Mouse (Mus musculus) ES-Bruce4 (cell line): ENCODE measurements around the gene Fermt3. TPM values are rescaled to one million over a fixed set of nuclear protein-coding genes. Genes with fewer than 3 reads are reported as not detected.
"Not testable (repeated sequence)": the region's sequence is repeated elsewhere in the genome, so short reads cannot be mapped to it uniquely, and the experiment has no call there.

ENCODE experiments used
- H3K27ac ChIP-seq: 2 replicates; pipeline ENCODE4 v1.5.1; 2012; ENCODE audit warnings: low read length, inconsistent platforms; ENCODE audit not compliant: insufficient read depth
- H3K27me3 ChIP-seq: 2 replicates; pipeline ENCODE4 v1.6.1; 2012; ENCODE audit warnings: mild to moderate bottlenecking, low read length, inconsistent platforms; ENCODE audit not compliant: control insufficient read depth, poor library complexity, insufficient read depth, severe bottlenecking
- H3K36me3 ChIP-seq: 2 replicates; pipeline ENCODE4 v1.6.1; 2012; ENCODE audit warnings: inconsistent platforms, mild to moderate bottlenecking, low read length, moderate library complexity; ENCODE audit not compliant: control insufficient read depth, poor library complexity, insufficient read depth, severe bottlenecking
- H3K4me1 ChIP-seq: one replicate; pipeline ENCODE4 v1.8.1; 2011; ENCODE audit warnings: low read length; ENCODE audit not compliant: control insufficient read depth, insufficient read depth
- H3K4me3 ChIP-seq: 2 replicates; pipeline ENCODE4 v1.5.1; 2011; ENCODE audit warnings: low read depth, mild to moderate bottlenecking, low read length
- H3K9ac ChIP-seq: 2 replicates; pipeline ENCODE4 v1.6.1; 2012; ENCODE audit warnings: low read depth, mild to moderate bottlenecking, inconsistent platforms; ENCODE audit not compliant: poor library complexity, severe bottlenecking
- H3K9me3 ChIP-seq: replicated peaks from 2 replicates; pipeline ENCODE4 v1.6.1; 2012; ENCODE audit warnings: mild to moderate bottlenecking, low read length, inconsistent platforms; ENCODE audit not compliant: control insufficient read depth, poor library complexity, insufficient read depth, severe bottlenecking
- CTCF ChIP-seq: IDR thresholded peaks from one replicate; pipeline ENCODE4 v1.8.1; 2011; ENCODE audit warnings: low read depth, low read length
- EP300 ChIP-seq: IDR thresholded peaks from 2 replicates; pipeline ENCODE4 v1.6.1; 2011; ENCODE audit warnings: low read depth, low read length; ENCODE audit not compliant: insufficient read depth
- POLR2A ChIP-seq: IDR thresholded peaks from one replicate; pipeline ENCODE4 v1.8.1; 2011; ENCODE audit warnings: low read length; ENCODE audit not compliant: insufficient read depth
- polyA plus RNA-seq: library from polyadenylated mRNA; stranded (reverse); fragments of >200 nt; gene quantifications from 2 replicates; pipeline ENCODE4 v1.2.4, GENCODE M21; 2011; ENCODE audit warnings: low read depth; ENCODE audit not compliant: missing spikeins, insufficient read depth, insufficient read length

Fermt3 gene
- polyA plus RNA-seq, 1 experiment = 1.0 TPM

DNA sequence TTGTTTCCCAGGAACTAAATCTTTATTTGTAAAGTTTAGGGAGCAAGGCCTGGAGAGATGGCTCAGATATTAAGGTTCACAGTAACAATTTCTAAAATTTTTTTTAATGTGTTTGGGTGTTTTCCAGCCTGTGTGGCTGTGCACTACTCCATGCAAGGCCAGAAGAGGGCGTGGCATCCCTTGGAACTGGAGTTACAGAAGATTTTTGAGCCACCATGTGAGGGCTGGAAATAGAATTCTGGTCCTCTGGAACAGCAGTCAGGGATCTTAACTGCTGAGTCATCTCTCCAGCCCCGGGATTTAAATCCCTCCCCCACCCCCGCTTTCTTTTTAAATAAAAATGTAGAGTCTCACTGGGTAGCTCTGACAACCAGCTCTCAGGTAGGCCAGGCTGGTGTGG, 35.9 kb upstream of the Fermt3 start:
- Histone ChIP-seq H3K4me3 (no peak overlapping the region), H3K4me1 (peaks cover 7% of the 10 kb centered on the region), H3K9me3 (no peaks in the 10 kb centered on the region), H3K9ac (no peak overlapping the region), H3K36me3 (no peaks in the 10 kb centered on the region), H3K27me3 (no peaks in the 10 kb centered on the region), H3K27ac (peak overlapping the region; percentile 51)
- TF ChIP-seq CTCF (peak; percentile 41), EP300 (no peak)

DNA sequence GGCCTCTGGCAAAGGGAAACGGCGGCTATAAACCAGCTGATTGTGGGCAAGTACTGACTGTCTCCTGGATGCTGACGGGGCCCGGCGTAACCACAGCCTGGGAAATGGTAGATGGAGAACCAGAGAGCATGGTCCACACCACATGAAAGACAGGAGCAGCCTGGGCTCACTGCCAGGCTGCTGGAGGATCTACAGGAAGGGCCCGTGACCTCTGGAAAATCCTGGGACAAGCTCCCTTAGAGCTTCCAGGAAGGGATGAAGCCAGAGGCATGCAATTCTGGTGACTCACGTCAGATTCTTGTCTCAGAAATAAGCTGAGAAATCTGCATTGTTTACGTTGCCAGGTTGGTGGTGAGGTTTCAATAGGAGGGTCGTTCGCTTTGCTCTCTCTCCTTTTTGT, 35.5 kb upstream of the Fermt3 start:
- H3K4me3 ChIP-seq = no peak overlapping the region

DNA sequence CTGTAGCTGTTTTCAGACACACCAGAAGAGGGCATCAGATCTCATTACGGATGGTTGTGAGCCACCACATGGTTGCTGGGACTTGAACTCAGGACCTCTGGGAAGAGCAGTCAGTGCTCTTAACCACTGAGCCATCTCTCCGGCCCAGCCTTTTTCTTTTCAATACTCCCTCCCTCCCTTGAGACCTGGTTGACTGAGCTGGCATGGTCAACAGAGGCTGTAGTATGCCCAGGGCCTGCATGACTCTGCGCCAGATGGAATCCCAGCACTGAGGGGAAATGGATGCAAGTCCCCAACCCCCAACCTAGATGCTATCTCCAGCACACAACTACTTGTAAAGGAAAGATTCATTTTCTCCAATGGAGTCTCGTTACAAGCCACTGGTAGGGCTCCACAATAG, 34.1 kb upstream of the Fermt3 start:
- H3K27ac ChIP-seq, H3K4me1 ChIP-seq, H3K36me3 ChIP-seq, H3K9me3 ChIP-seq, H3K9ac ChIP-seq, H3K4me3 ChIP-seq, H3K27me3 ChIP-seq: not testable (repeated sequence)

More for the DNA sequence above, 35.5 kb upstream of the Fermt3 start:
- Histone ChIP-seq H3K36me3 (no peaks in the 10 kb centered on the region), H3K27ac (peak overlapping the region; percentile 51), H3K27me3 (no peaks in the 10 kb centered on the region), H3K9me3 (no peaks in the 10 kb centered on the region), H3K4me1 (peaks cover 7% of the 10 kb centered on the region), H3K9ac (peak overlapping the region; percentile 33)
- TF ChIP-seq POLR2A = no peak
- no peak for TF ChIP-seq CTCF

DNA sequence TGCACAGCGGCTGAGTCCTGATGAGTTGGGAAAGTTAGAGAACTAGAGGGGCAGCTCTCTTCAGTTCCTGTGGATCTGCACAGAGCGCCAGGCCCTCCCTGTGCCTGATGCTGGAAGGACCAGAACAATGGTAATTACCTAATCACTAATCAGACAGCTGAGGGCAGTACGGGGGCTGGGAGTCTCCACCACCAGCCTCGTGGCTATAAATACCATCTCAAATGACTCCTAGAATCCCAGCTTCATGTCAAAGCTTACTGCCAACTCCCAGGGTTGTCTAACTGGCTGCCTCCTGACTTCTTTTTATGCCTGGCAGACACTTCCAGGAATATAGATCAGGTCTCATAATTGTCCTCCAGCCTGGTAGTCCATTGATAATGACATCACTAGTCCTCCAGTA, 25.4 kb upstream of the Fermt3 start:
- H3K9me3 ChIP-seq = no peaks in the 10 kb centered on the region
- H3K4me1 ChIP-seq = no peaks in the 10 kb centered on the region
- no peak overlapping the region for H3K27ac ChIP-seq
- no peak overlapping the region for H3K9ac ChIP-seq
- no peak overlapping the region for H3K4me3 ChIP-seq
- H3K27me3 ChIP-seq = no peaks in the 10 kb centered on the region
- TF ChIP-seq EP300 (no peak), CTCF (no peak), POLR2A (no peak)
- no peaks in the 10 kb centered on the region for H3K36me3 ChIP-seq

DNA sequence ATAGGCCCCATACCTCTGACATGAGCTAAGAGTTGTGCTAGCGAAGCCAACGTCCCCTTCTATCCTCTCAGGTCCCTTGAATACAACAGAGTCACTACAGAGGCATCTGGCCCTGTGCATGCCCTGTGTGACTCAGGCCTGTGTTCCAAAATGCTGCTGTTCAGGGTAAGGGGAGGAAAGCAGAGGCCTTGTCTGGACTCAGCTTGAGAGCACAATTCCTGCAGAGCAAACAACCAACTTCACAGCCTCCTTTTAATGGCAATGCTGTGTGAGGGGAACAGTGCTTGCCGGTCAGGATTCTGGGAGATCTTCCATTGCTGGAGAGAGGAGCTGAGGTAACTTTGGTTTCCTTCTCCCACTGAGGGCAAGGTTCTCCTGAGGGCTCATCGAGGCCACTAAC, 25.0 kb upstream of the Fermt3 start:
- no peaks in the 10 kb centered on the region for H3K4me1 ChIP-seq
- no peak overlapping the region for H3K27ac ChIP-seq
- TF ChIP-seq POLR2A = no peak
- no peaks in the 10 kb centered on the region for H3K27me3 ChIP-seq
- H3K36me3 ChIP-seq = no peaks in the 10 kb centered on the region
- H3K9me3 ChIP-seq = no peaks in the 10 kb centered on the region
- H3K4me3 ChIP-seq = no peak overlapping the region
- H3K9ac ChIP-seq = no peak overlapping the region

DNA sequence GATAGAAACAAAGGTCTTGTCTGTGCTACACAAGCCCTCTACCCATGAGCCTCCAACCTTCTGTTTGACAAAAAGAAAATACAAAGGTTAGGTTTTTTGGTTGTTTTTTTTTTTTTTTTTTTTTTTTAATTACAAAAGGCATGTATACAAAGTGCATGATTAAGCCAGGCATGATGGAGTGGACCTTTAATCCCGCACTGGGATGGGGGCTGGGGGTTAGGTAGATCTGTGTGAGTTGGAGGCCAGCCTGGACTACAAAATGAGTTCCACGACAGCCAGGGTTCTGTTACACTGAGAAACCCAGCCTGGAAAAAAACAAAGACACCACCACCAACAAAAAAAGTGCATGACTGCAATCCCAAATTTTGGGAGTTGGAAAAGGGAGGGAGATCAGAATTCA, 21.9 kb upstream of the Fermt3 start:
- Histone ChIP-seq H3K4me3 (no peak overlapping the region), H3K9ac (peak overlapping the region; percentile 62), H3K9me3 (no peaks in the 10 kb centered on the region), H3K27ac (peak overlapping the region; percentile 62), H3K4me1 (no peaks in the 10 kb centered on the region), H3K36me3 (peaks cover 6% of the 10 kb centered on the region), H3K27me3 (no peaks in the 10 kb centered on the region)
- no peak for TF ChIP-seq EP300
- no peak for TF ChIP-seq POLR2A
- TF ChIP-seq CTCF = no peak
